8 mouse cellular contexts compared by ENCODE assay signal in genomic region chr17:64600372-64601090, GRCm38 (mm10). TPM values are rescaled to one million over a fixed set of nuclear protein-coding genes. Genes with fewer than 3 reads are reported as not detected.
DNase-seq lines count a peak whose midpoint lies in the region; ATAC-seq and TF ChIP-seq lines count a peak whose summit lies in the region.

Gene Man2a1, plus strand, starts transcription at chr17:64600736.

- H3K9me3 ChIP-seq in E14TG2a.4 (ENCODE audit: low read length): no peaks in the 10 kb centered on the region
- H3K9me3 ChIP-seq in forebrain, embryonic 12.5 days: no peaks in the 10 kb centered on the region
- no peaks in the 10 kb centered on the region for H3K9me3 ChIP-seq in heart, embryonic 16.5 days (replicated peaks; ENCODE audit: control insufficient read depth, low read length)
- H3K9me3 ChIP-seq in liver, embryonic 14.5 days (ENCODE audit: control insufficient read depth, low read length): no peaks in the 10 kb centered on the region
- H3K9me3 ChIP-seq in stomach, embryonic 16.5 days (replicated peaks; ENCODE audit: control insufficient read depth, low read length): no peaks in the 10 kb centered on the region

- no peak for TF ChIP-seq EP300 in liver, embryonic 14.5 days (IDR thresholded peaks at IDR 0.05; ENCODE audit: low read depth)

- H3K36me3 ChIP-seq in E14TG2a.4 (ENCODE audit: insufficient read depth, low read length): no peaks in the 10 kb centered on the region
- H3K36me3 ChIP-seq in forebrain, embryonic 12.5 days (replicated peaks): no peaks in the 10 kb centered on the region
- H3K36me3 ChIP-seq in heart, embryonic 16.5 days (ENCODE audit: control insufficient read depth, insufficient read depth): no peaks in the 10 kb centered on the region
- H3K36me3 ChIP-seq in liver, embryonic 14.5 days (replicated peaks; ENCODE audit: control insufficient read depth, insufficient read depth, low read depth): no peaks in the 10 kb centered on the region
- H3K36me3 ChIP-seq in stomach, embryonic 16.5 days (ENCODE audit: control insufficient read depth, insufficient read depth, low read length): no peaks in the 10 kb centered on the region

- H3K4me3 ChIP-seq in E14TG2a.4 (replicated peaks; ENCODE audit: low read length): peak within 1 kb of the TSS; percentile 93
- peak within 1 kb of the TSS; percentile 89 for H3K4me3 ChIP-seq in forebrain, embryonic 12.5 days (replicated peaks)
- H3K4me3 ChIP-seq in heart, embryonic 16.5 days (ENCODE audit: low read length): peak within 1 kb of the TSS; percentile 89
- peak within 1 kb of the TSS; percentile 62 to 78 for H3K4me3 ChIP-seq in liver, embryonic 14.5 days (ENCODE audit: insufficient read depth in 1 of 2, low read depth in 2 of 2, low read length in 2 of 2)
- peak within 1 kb of the TSS; percentile 95 for H3K4me3 ChIP-seq in stomach, embryonic 16.5 days (replicated peaks; ENCODE audit: low read length)

- H3K9ac ChIP-seq in forebrain, embryonic 12.5 days: peak within 1 kb of the TSS; percentile 88
- H3K9ac ChIP-seq in heart, embryonic 16.5 days (ENCODE audit: low read length): peak within 1 kb of the TSS; percentile 94
- H3K9ac ChIP-seq in liver, embryonic 14.5 days (replicated peaks): peak within 1 kb of the TSS; percentile 73
- peak within 1 kb of the TSS; percentile 97 for H3K9ac ChIP-seq in stomach, embryonic 16.5 days (ENCODE audit: low read length)

- H3K27ac ChIP-seq in forebrain, embryonic 12.5 days: peak within 1 kb of the TSS; percentile 86
- peak within 1 kb of the TSS; percentile 93 for H3K27ac ChIP-seq in heart, embryonic 16.5 days (ENCODE audit: low read length)
- peak within 1 kb of the TSS; percentile 26 for H3K27ac ChIP-seq in liver, embryonic 14.5 days
- H3K27ac ChIP-seq in stomach, embryonic 16.5 days (ENCODE audit: low read length): peak within 1 kb of the TSS; percentile 96

- peak; percentile 79 for DNase-seq in c-Kit-positive CD71-positive TER-119-positive erythroid progenitor cells, embryonic 14.5 days (ENCODE audit: low spot score)
- DNase-seq in kidney, postnatal 36 days: peak; percentile 90 to 94
- DNase-seq in liver, embryonic 14.5 days (ENCODE audit: low read depth in 3 of 3, low spot score in 3 of 3): peak; percentile 69 to 78 (median 71)
- peak; percentile 84 for DNase-seq in neural tube, embryonic 10.5 days (ENCODE audit: extremely low spot score, low spot score)

- no peak for TF ChIP-seq CTCF in E14TG2a.4 (conservative IDR thresholded peaks at IDR 0.05; ENCODE audit: low read length)
- TF ChIP-seq CTCF in liver, embryonic 14.5 days (IDR thresholded peaks at IDR 0.05; ENCODE audit: low read depth): no peak

- H3K4me1 ChIP-seq in E14TG2a.4 (replicated peaks; ENCODE audit: low read depth, low read length): peaks cover 42% of the 10 kb centered on the region
- H3K4me1 ChIP-seq in forebrain, embryonic 12.5 days: peaks cover 38% of the 10 kb centered on the region
- H3K4me1 ChIP-seq in heart, embryonic 16.5 days (ENCODE audit: control insufficient read depth, insufficient read depth, low read length): peaks cover 18% of the 10 kb centered on the region
- peaks cover 11 to 17% of the 10 kb centered on the region in 2 experiments; a peak in 3 of 4 replicates for H3K4me1 ChIP-seq in liver, embryonic 14.5 days (replicated peaks; ENCODE audit: control insufficient read depth in 2 of 2, insufficient read depth in 2 of 2, low read length in 1 of 2)
- peaks cover 29% of the 10 kb centered on the region for H3K4me1 ChIP-seq in stomach, embryonic 16.5 days (ENCODE audit: control insufficient read depth, insufficient read depth, low read length)

- 0% methylated on average over 21 of the region's 69 CpGs for WGBS in forebrain, embryonic 12.5 days
- WGBS in heart, embryonic 16.5 days: under 1% methylated on average over 51 of the region's 69 CpGs
- WGBS in liver, embryonic 14.5 days (ENCODE audit: insufficient replicate concordance): under 1% methylated on average over 40 of the region's 69 CpGs
- WGBS in stomach, embryonic 16.5 days: under 1% methylated on average over 58 of the region's 69 CpGs

- peaks cover 16% of the 10 kb centered on the region for H3K27me3 ChIP-seq in E14TG2a.4 (ENCODE audit: insufficient read depth, low read length)
- H3K27me3 ChIP-seq in forebrain, embryonic 12.5 days: no peaks in the 10 kb centered on the region
- no peaks in the 10 kb centered on the region for H3K27me3 ChIP-seq in heart, embryonic 16.5 days (ENCODE audit: control insufficient read depth, insufficient read depth, low read length)
- H3K27me3 ChIP-seq in liver, embryonic 14.5 days (ENCODE audit: control insufficient read depth, insufficient read depth, low read length): no peaks in the 10 kb centered on the region; the same call in 1 of the 2 replicates
- H3K27me3 ChIP-seq in stomach, embryonic 16.5 days (ENCODE audit: control insufficient read depth, insufficient read depth, low read length): no peaks in the 10 kb centered on the region

- peak within 1 kb of the TSS; percentile 99 for H3K4me2 ChIP-seq in forebrain, embryonic 12.5 days
- H3K4me2 ChIP-seq in heart, embryonic 16.5 days (ENCODE audit: low read depth, low read length): peak within 1 kb of the TSS; percentile 97
- H3K4me2 ChIP-seq in liver, embryonic 14.5 days (ENCODE audit: low read depth): peak within 1 kb of the TSS; percentile 88
- peak within 1 kb of the TSS; percentile 77 for H3K4me2 ChIP-seq in stomach, embryonic 16.5 days (ENCODE audit: low read depth, low read length)

- ATAC-seq in forebrain, embryonic 12.5 days (ENCODE audit: low FRiP score): peak; percentile 97
- peak; percentile 95 for ATAC-seq in heart, embryonic 16.5 days (replicated peaks; ENCODE audit: extremely low read depth, insufficient read depth, low FRiP score)
- ATAC-seq in liver, embryonic 14.5 days (ENCODE audit: insufficient read depth): peak; percentile 92
- peak; percentile 94 for ATAC-seq in stomach, embryonic 16.5 days (ENCODE audit: insufficient read depth, low FRiP score)

RNA-seq across cellular contexts. Expression of gene Man2a1, which starts in this region (rescaled TPM):
- polyA plus RNA-seq in forebrain, embryonic 12.5 days (2016; fragmentation: Nextera tagmentation; extraction: Ambion mirVana): 4.1 and 4.7 TPM in 2 replicates
- 6.3 and 6.9 TPM in 2 replicates for polyA plus RNA-seq in heart, embryonic 16.5 days (2015; fragmentation: Nextera tagmentation; extraction: Ambion mirVana)
- polyA plus RNA-seq in liver, embryonic 14.5 days (2012; rRNA removed): 7.2 and 9.1 TPM in 2 replicates
- 3.2 and 3.7 TPM in 2 replicates for polyA plus RNA-seq in liver, embryonic 14.5 days (2014; fragmentation: Nextera tagmentation; extraction: Ambion mirVana)
- 11.9 and 13.7 TPM in 2 replicates for polyA plus RNA-seq in stomach, embryonic 16.5 days (2015; fragmentation: Nextera tagmentation; extraction: Ambion mirVana)

Comparison
In these comparisons a context has a peak if more than half of its experiments do, and no peak if none do; other contexts are left out.
1. Peak in every context shown above with its lines: DNase-seq, ATAC-seq, H3K4me3 ChIP-seq and H3K27ac ChIP-seq.
2. H3K27ac ChIP-seq: peak in every context shown above with its lines; median percentile 96 in stomach, embryonic 16.5 days; 93 in heart, embryonic 16.5 days; 86 in forebrain, embryonic 12.5 days; 26 in liver, embryonic 14.5 days.